Mouse (Mus musculus): ENCODE data around the gene Usp53.

DNA sequence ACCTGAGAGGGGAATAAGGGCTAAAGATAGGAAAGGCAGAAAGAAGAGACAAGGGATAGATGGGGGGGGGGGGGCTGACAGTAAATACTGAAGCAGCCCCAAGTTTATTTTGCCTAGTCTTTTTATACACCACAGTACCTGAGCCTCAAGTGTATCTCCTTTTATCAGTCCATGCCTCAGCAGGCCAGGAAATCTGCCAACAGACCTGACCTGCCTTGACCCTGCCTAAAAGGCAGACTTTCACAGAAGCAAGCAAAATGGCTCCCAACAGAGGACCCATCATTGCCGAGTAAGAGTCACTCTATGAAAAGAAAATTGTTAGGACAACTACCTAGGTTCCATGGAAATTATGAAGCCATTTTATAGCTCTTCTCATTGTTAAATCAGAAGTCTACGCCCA is 76.5 kb downstream of the Usp53 start:
- TF ChIP-seq MAX (IDR thresholded peaks at IDR 0.05; ENCODE audit: low read length) = no peak
- no peak for TF ChIP-seq POLR2A (IDR thresholded peaks at IDR 0.05; ENCODE audit: low read depth, low read length)
- TF ChIP-seq CTCF (conservative IDR thresholded peaks at IDR 0.05 in 1 of 2, IDR thresholded peaks at IDR 0.05 in 1 of 2; ENCODE audit: low read depth in 2 of 2, low read length in 2 of 2) = no peak
- no peak for TF ChIP-seq NELFE (IDR thresholded peaks at IDR 0.05; ENCODE audit: low read depth, low read length)
- no peak for TF ChIP-seq MYC (IDR thresholded peaks at IDR 0.05; ENCODE audit: low read depth, low read length)
- no peak for TF ChIP-seq CHD2 (IDR thresholded peaks at IDR 0.05; ENCODE audit: low read length)
- TF ChIP-seq EP300 (IDR thresholded peaks at IDR 0.05; ENCODE audit: low read length) = no peak
- TF ChIP-seq KAT2A (IDR thresholded peaks at IDR 0.05; ENCODE audit: insufficient replicate concordance, low read length) = no peak
- no peak for TF ChIP-seq SIN3A (IDR thresholded peaks at IDR 0.05; ENCODE audit: low read length)
